Mouse (Mus musculus) liver, adult 2 months (tissue): ENCODE results near the gene Timm44. TPM values are rescaled to one million over a fixed set of nuclear protein-coding genes. Genes with fewer than 3 reads are reported as not detected.

ENCODE experiments used
- DNase-seq: peaks from one replicate; pipeline ENCODE4 v3.0.0-alpha.2; 2011; ENCODE audit warnings: low read depth, low spot score; ENCODE audit errors: extremely low read depth
- H3K27ac ChIP-seq: fragments of 200-500 bp; replicated peaks from 2 replicates; pipeline ENCODE4 v1.5.1; 2012; ENCODE audit warnings: low read depth, mild to moderate bottlenecking, control low read depth, inconsistent platforms, low read length; ENCODE audit not compliant: insufficient read depth
- H3K27me3 ChIP-seq: fragments of 200-500 bp; 2 replicates; pipeline ENCODE4 v1.6.1; 2012; ENCODE audit warnings: mild to moderate bottlenecking, moderate library complexity, low read length, inconsistent platforms; ENCODE audit not compliant: control insufficient read depth, insufficient read depth
- H3K36me3 ChIP-seq: fragments of 200-500 bp; 2 replicates; pipeline ENCODE4 v1.6.1; 2012; ENCODE audit warnings: low read length, inconsistent platforms; ENCODE audit not compliant: control insufficient read depth, insufficient read depth
- H3K4me1 ChIP-seq: fragments of 200-500 bp; 2 replicates; pipeline ENCODE4 v1.6.1; 2011; ENCODE audit warnings: low read length; ENCODE audit not compliant: control insufficient read depth, insufficient read depth
- H3K4me3 ChIP-seq: fragments of 200-500 bp; 2 replicates; pipeline ENCODE4 v1.5.1; 2011; ENCODE audit warnings: low read depth, mild to moderate bottlenecking, control low read depth, low read length, moderate library complexity; ENCODE audit not compliant: insufficient read depth
- H3K79me2 ChIP-seq: fragments of 200-500 bp; 2 replicates; pipeline ENCODE4 v1.6.1; 2012; ENCODE audit warnings: inconsistent platforms, mild to moderate bottlenecking, low read length, moderate library complexity; ENCODE audit not compliant: control insufficient read depth, insufficient read depth
- H3K9ac ChIP-seq: fragments of 200-500 bp; 2 replicates; pipeline ENCODE4 v1.6.1; 2012; ENCODE audit warnings: low read depth, mild to moderate bottlenecking, control low read depth, inconsistent platforms, low read length
- CTCF ChIP-seq: fragments of 200-500 bp; IDR thresholded peaks from 2 replicates; pipeline ENCODE4 v1.5.1; 2011; ENCODE audit warnings: low read depth, low read length, control low read depth
- POLR2A ChIP-seq: fragments of 200-500 bp; IDR thresholded peaks from 2 replicates; pipeline ENCODE4 v1.6.1; 2011; ENCODE audit warnings: low read length, control low read depth; ENCODE audit not compliant: insufficient read depth; ENCODE audit errors: extremely low read depth
- WGBS: fragments of 180-500 bp; shearing (Covaris S2); methylation state at CpG from one replicate; pipeline ENCODE4 v1.1.7; 2018; 5-methylcytosine and 5-hydroxymethylcytosine counted together
- polyA plus RNA-seq: library from polyadenylated mRNA; depleted of rRNA; stranded (reverse); fragments of >200 nt; gene quantifications from 2 replicates; pipeline ENCODE4 v1.2.3, GENCODE M21; 2012; rRNA removed
- total RNA-seq: library from RNA; depleted of rRNA; stranded (reverse); fragments of >200 nt; gene quantifications from 2 replicates; pipeline ENCODE4 v1.2.3, GENCODE M21; 2014; rRNA removed

Timm44 gene
- total RNA-seq (39.0 and 41.5 TPM in 2 replicates), polyA plus RNA-seq (51.6 and 61.2 TPM in 2 replicates)

DNA sequence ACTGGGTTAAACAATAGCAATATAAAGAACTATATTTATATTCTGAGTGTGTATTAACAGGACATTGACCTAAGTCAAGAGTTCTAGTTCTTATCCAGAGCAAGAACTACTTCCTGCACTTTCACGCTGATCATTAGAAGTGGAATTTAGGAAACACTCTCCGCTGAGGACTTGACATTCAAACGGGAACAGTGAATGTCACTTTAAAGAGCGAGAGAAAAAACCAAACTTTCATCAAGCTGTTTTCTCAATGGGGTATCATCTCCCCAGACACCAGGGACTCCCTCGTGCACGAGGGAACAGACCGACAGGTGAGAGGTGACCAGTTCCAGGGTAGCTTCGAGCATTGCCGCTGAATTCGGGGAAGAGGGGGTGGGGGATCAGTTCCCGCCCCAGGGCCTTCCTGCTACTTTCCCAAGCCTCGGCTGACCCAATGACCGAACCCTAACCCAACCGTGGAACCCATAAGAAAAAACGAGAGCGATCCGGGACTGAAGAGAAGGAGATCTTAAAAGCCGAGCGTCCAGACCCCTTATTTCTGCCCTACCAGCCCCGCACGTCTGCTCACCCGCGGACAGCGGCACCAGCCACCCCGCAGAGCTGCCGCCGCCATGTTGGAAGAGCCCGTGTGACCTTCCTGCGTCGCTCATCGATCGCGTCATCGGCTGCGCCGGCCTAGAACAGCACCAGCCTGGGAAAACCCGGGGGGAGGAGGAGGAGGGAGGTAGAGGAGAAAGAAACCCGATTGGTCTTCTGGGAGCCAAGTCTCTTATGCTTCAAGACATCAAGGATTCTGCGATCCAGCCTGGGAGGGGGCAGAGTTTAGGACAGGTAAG, at the start of gene Timm44:
Timm44 (minus strand) TSS at position 639 of the 836 bp plus-strand sequence.
- H3K4me3 ChIP-seq, result peak within 1 kb of the TSS; percentile 56
- peaks cover 4% of the 10 kb centered on the region; the same call in 1 of the 2 replicates for H3K4me1 ChIP-seq
- H3K27ac ChIP-seq, result peak within 1 kb of the TSS; percentile 78
- DNase-seq, result peak; percentile 88
- TF ChIP-seq POLR2A (peak; percentile 46; the same call in 1 of the 2 replicates), CTCF (no peak)
- peaks cover 16% of the 10 kb centered on the region for H3K36me3 ChIP-seq
- H3K79me2 ChIP-seq, result peaks cover 3% of the 10 kb centered on the region; the same call in 1 of the 2 replicates
- under 1% methylated on average over 39 of the region's 39 CpGs for WGBS
- no peaks in the 10 kb centered on the region for H3K27me3 ChIP-seq
- peak within 1 kb of the TSS; percentile 70 for H3K9ac ChIP-seq

DNA sequence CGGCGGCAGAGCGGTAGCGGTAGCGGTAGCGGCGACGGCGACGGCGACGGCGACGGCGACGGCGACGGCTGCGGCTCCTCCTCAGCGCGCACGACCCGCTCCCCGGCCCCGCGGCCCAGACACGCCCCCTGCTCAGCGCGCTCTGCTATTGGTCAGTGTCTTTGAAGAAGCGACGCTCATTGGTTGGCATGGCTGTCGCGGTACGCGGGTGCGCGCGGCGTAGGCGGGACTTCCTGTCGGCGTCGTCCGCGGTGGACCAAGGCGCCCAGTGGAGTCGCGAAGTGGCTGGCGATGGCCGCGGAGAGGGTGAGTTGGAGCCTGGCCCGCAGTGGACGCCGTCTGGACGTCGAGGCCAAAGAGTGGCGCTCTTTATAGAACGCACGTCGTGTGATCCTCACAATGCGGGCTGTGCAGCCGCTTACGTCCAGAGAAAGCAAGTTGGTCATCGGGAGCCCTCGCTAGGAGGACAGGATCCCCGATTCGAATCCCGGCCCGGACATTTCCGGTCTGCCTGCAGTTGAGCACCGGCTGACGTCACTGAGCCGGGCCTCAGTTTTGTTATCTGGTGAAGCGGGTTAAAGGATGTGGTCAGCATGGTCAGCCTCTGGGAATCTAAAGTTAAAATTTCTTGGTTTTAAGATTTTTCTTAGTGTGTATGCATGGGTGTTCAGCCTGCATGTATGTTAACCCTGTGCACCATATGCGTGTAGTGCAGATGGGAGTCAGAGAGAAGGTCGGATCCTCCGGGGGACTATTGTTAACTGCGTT, 49.5 kb upstream of the Timm44 start, which contains the start of the genes Ccl25 and Elavl1:
Ccl25 (plus strand) TSS at position 228 of the 768 bp plus-strand sequence.
Elavl1 (minus strand) TSS at position 431 of the 768 bp plus-strand sequence.
- H3K27me3 ChIP-seq, result no peaks in the 10 kb centered on the region
- under 1% methylated on average over 77 of the region's 78 CpGs for whole genome bisulfite sequencing
- peak within 1 kb of the TSS; percentile 94 for H3K4me3 ChIP-seq
- peaks cover 47% of the 10 kb centered on the region for H3K79me2 ChIP-seq
- peak within 1 kb of the TSS; percentile 96 for H3K9ac ChIP-seq
- peak; percentile 89 for DNase-seq
- peaks cover 34% of the 10 kb centered on the region for H3K4me1 ChIP-seq
- H3K36me3 ChIP-seq, result peaks cover 23% of the 10 kb centered on the region; the same call in 1 of the 2 replicates
- no peak for TF ChIP-seq CTCF
- TF ChIP-seq POLR2A, result peak; percentile 68
- H3K27ac ChIP-seq, result peak within 1 kb of the TSS; percentile 81

DNA sequence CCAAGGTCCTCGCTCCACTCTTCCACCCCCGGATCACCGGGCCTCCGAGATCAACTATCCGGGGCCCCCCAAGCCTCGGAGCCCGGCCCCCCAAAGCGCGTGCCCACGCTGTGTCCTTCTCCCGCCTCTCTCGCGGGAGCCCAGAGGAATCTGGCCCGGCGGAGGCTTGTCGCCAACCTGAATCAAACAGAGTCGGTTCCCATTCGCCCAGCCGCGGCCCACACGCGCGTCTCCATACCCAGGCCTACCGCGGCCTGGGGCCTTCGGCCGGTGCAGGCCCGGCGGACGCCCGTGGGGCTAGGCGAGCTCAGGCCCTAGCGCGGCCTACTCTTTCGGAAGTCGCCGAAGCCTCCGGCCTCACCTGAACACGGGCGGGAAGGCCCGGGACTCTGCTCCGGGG, 48.8 kb upstream of the Timm44 start:
- no peak for TF ChIP-seq CTCF
- TF ChIP-seq POLR2A, result no peak
- peak; percentile 50 for DNase-seq
- Histone ChIP-seq H3K79me2 (peaks cover 50% of the 10 kb centered on the region), H3K4me3 (peak overlapping the region; percentile 90), H3K4me1 (peaks cover 39% of the 10 kb centered on the region), H3K27ac (peak overlapping the region; percentile 81), H3K9ac (peak overlapping the region; percentile 96), H3K36me3 (peaks cover 21% of the 10 kb centered on the region; the same call in 1 of the 2 replicates), H3K27me3 (no peaks in the 10 kb centered on the region)
- under 1% methylated on average over 42 of the region's 42 CpGs for WGBS

DNA sequence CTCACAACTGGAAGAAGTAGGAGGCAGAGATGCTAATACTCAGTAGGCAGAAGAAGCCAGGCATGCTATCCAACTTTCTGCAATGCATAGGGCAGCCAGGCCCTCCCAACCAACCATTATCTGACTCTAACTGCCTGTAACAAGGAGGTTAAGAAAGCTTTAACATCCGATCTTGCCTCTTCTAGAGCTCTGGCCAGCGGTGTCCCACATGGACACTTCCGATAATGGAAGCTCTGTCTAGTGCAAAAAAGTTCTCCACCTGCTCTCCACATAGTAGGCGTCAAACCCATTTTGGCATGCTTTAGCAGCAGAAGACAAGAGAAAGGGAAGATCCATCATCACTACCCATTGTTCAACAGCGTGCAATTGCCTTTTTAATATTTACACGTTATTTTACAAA, 48.2 kb upstream of the Timm44 start:
- peak overlapping the region; percentile 90 for H3K4me3 ChIP-seq
- H3K4me1 ChIP-seq, result peaks cover 39% of the 10 kb centered on the region
- 1% methylated on average over 6 of the region's 6 CpGs for WGBS
- H3K36me3 ChIP-seq, result peaks cover 15% of the 10 kb centered on the region; the same call in 1 of the 2 replicates
- H3K79me2 ChIP-seq, result peaks cover 50% of the 10 kb centered on the region
- peak overlapping the region; percentile 54 for H3K9ac ChIP-seq
- H3K27ac ChIP-seq, result no peak overlapping the region
- DNase-seq, result no peak
- H3K27me3 ChIP-seq, result no peaks in the 10 kb centered on the region
- TF ChIP-seq POLR2A, result no peak
- no peak for TF ChIP-seq CTCF

DNA sequence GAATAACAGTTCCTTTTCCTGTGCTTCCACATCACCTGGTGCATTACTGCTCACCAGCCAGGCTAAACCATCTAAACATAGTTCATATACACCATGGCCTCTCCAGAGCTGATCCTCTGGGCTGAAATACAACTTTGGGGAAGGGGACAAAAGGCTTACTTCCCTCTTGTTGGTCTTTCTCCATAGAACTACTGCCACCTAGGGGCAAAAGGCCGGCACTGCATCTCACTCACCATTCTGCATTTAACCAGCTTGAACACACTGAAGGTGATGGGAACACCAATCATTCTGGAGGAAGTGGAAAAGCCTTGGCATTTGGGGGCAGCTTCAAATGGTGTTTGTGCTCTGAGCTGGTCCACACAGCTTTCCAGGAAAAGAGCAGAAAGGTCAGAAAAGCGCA, 46.8 kb upstream of the Timm44 start:
- peaks cover 51% of the 10 kb centered on the region for H3K79me2 ChIP-seq
- TF ChIP-seq POLR2A (no peak), CTCF (peak; percentile 66; the same call in 1 of the 2 replicates)
- H3K27ac ChIP-seq, result no peak overlapping the region
- peak; percentile 67 for DNase-seq
- H3K4me1 ChIP-seq, result peaks cover 47% of the 10 kb centered on the region
- no peak overlapping the region for H3K9ac ChIP-seq
- no peaks in the 10 kb centered on the region for H3K27me3 ChIP-seq
- H3K4me3 ChIP-seq, result no peak overlapping the region
- 33% methylated on average over 2 of the region's 2 CpGs for WGBS
- H3K36me3 ChIP-seq, result peaks cover 9% of the 10 kb centered on the region; the same call in 1 of the 2 replicates
